Mouse (Mus musculus): Measurements from ENCODE around the gene 1700080E11Rik. TPM values are rescaled to one million over a fixed set of nuclear protein-coding genes. Genes with fewer than 3 reads are reported as not detected.
"Not testable (repeated sequence)": the region's sequence is repeated elsewhere in the genome, so short reads cannot be mapped to it uniquely, and the experiment has no call there.

Gene 1700080E11Rik
- polyA plus RNA-seq, 1 experiment: not detected

DNA sequence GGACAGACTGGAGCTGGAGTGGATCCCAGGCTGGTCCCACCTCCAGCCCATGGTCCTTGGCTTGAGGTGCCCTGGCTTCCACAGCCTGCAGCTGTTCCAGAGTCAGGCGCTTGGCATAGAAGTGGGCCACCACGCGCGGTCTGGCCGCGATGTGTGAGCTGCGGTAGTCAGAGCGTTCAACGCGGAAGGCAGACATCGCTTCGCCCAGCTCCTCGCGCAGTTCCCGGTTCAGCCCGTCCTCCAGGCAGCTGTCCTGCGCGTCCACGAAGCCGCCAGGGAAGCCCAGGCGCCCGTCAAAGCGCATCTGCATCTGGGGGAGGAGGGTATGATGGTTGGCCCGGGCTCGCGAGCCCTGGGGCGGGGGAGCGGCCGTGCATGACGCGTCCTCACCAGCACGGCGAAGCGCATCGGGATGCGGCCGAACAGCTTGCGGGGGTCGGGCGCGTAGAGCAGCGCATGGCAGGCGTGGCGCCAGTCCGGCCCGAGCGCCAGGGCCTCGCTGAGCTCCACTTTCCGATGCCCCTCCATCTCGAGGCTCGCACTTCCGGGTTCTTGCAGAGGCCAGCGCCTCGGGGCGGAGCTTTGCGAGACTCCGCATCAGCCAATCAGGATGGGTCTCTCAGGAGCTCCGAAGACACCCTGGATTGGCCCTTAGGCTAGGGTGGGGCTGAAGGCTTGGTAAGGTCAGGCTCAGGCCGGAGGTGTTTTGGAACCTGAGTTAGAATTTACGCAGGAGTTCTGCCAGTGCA is 13.5 kb downstream of the 1700080E11Rik start, which contains the start of gene Nudt16:
Nudt16 (minus strand) TSS at position 572 of the 749 bp plus-strand sequence.
- TF ChIP-seq CTCF (conservative IDR thresholded peaks at IDR 0.05; ENCODE audit: insufficient read depth, insufficient read length, low read depth, low read length): no peak
- TF ChIP-seq POLR2A (IDR thresholded peaks at IDR 0.05; ENCODE audit: low read depth, low read length): peak; percentile 32
- Histone ChIP-seq H3K4me1 (ENCODE audit: control insufficient read depth, insufficient read depth, low read length) (no peaks in the 10 kb centered on the region), H3K36me3 (ENCODE audit: control insufficient read depth, insufficient read depth, low read length) (no peaks in the 10 kb centered on the region), H3K27me3 (replicated peaks; ENCODE audit: control insufficient read depth, insufficient read depth, low read length) (no peaks in the 10 kb centered on the region), H3K27ac (ENCODE audit: insufficient read depth, low read depth, low read length) (peak within 1 kb of the TSS; percentile 60), H3K4me3 (ENCODE audit: insufficient read depth, low read depth, low read length) (peak within 1 kb of the TSS; percentile 89)
- WGBS: under 1% methylated on average over 60 of the region's 60 CpGs
- DNase-seq: peak; percentile 96

DNA sequence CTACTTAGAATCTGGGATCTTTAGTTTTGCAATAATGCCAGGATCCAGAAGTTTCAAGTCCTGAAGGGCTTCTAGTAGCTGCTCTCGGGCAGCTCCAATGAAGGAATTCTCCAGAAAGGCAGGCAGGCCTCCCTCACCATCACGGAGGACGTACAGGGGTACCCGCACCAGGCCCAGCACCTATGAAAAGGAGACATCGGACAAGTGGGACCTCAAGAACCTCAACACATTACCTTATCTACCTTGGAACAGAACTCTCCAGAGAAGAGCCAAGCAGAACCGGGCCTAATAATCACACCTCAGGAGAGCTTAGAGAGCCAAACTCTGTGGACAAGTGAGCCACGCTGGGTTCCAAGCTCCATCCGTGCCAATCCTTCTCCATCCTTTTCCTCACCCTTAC is 14.6 kb downstream of the 1700080E11Rik start:
- H3K4me1 ChIP-seq (ENCODE audit: control insufficient read depth, insufficient read depth, low read length): no peaks in the 10 kb centered on the region
- H3K27ac ChIP-seq (ENCODE audit: insufficient read depth, low read depth, low read length): no peak overlapping the region
- WGBS: 97% methylated on average over 8 of the region's 8 CpGs
- no peak overlapping the region for H3K4me3 ChIP-seq (ENCODE audit: insufficient read depth, low read depth, low read length)
- DNase-seq: no peak
- H3K36me3 ChIP-seq (ENCODE audit: control insufficient read depth, insufficient read depth, low read length): no peaks in the 10 kb centered on the region
- H3K27me3 ChIP-seq (replicated peaks; ENCODE audit: control insufficient read depth, insufficient read depth, low read length): no peaks in the 10 kb centered on the region
- TF ChIP-seq POLR2A (IDR thresholded peaks at IDR 0.05; ENCODE audit: low read depth, low read length) (no peak), CTCF (conservative IDR thresholded peaks at IDR 0.05; ENCODE audit: insufficient read depth, insufficient read length, low read depth, low read length) (no peak)

DNA sequence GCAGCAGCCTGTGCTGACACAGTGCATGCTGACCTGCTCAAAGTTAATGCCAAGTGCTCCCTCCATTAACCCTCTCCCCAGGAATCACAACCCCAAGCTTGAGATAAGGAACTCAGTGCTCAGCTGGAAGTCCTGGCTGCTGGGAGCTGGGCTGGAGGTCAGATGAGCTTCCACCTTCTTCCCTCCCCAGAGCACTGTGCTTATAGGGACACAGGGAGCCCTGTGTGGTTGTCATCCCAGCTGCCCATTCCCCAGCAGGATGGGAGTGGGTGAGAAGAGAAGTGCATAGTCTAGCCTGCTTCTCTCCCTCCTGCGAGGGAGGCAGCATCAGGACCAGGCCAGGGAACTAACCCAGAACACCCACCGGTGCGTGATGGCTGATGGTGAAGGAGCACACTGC is 19.7 kb downstream of the 1700080E11Rik start:
- H3K4me3 ChIP-seq (ENCODE audit: insufficient read depth, low read depth, low read length); DNase-seq; H3K4me1 ChIP-seq (ENCODE audit: control insufficient read depth, insufficient read depth, low read length); H3K27ac ChIP-seq (ENCODE audit: insufficient read depth, low read depth, low read length); H3K27me3 ChIP-seq (replicated peaks; ENCODE audit: control insufficient read depth, insufficient read depth, low read length); H3K36me3 ChIP-seq (ENCODE audit: control insufficient read depth, insufficient read depth, low read length): not testable (repeated sequence)
- WGBS: 84% methylated on average over 3 of the region's 3 CpGs

DNA sequence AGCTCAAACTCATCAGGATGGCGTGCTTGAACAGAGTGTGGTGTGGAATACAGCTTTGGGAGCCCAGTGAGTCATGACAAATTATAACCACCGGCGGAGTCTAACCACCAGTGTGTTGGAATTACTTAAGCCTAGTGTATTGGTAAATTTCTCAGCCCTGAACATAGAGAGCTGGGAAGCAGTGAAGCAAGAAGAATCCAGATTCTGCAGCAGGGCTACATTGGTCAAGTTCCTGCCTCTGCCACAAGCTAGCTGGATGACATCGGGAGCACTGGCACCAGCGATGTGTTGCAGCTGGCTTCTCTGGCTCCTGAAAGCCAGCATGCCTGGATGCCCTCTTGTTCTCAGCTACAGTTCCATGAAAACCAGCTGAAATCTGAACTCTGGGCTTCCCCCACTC is 41.0 kb downstream of the 1700080E11Rik start:
- Histone ChIP-seq H3K4me3 (ENCODE audit: insufficient read depth, low read depth, low read length) (no peak overlapping the region), H3K36me3 (ENCODE audit: control insufficient read depth, insufficient read depth, low read length) (no peaks in the 10 kb centered on the region), H3K27ac (ENCODE audit: insufficient read depth, low read depth, low read length) (no peak overlapping the region), H3K4me1 (ENCODE audit: control insufficient read depth, insufficient read depth, low read length) (no peaks in the 10 kb centered on the region), H3K27me3 (replicated peaks; ENCODE audit: control insufficient read depth, insufficient read depth, low read length) (no peaks in the 10 kb centered on the region)
- 38% methylated on average over 5 of the region's 5 CpGs for WGBS
- no peak for DNase-seq
- TF ChIP-seq POLR2A (IDR thresholded peaks at IDR 0.05; ENCODE audit: low read depth, low read length) (no peak), CTCF (conservative IDR thresholded peaks at IDR 0.05; ENCODE audit: insufficient read depth, insufficient read length, low read depth, low read length) (no peak)

- TF ChIP-seq CTCF (conservative IDR thresholded peaks at IDR 0.05; ENCODE audit: insufficient read depth, insufficient read length, low read depth, low read length): no peak
- no peak for TF ChIP-seq POLR2A (IDR thresholded peaks at IDR 0.05; ENCODE audit: low read depth, low read length)
- no peak for DNase-seq
- WGBS: 55% methylated on average over 1 of the region's 1 CpGs
- no peak overlapping the region for H3K27ac ChIP-seq (ENCODE audit: insufficient read depth, low read depth, low read length)
- H3K27me3 ChIP-seq (replicated peaks; ENCODE audit: control insufficient read depth, insufficient read depth, low read length): no peaks in the 10 kb centered on the region
- H3K4me1 ChIP-seq (ENCODE audit: control insufficient read depth, insufficient read depth, low read length): no peaks in the 10 kb centered on the region
- H3K4me3 ChIP-seq (ENCODE audit: insufficient read depth, low read depth, low read length): no peak overlapping the region
- no peaks in the 10 kb centered on the region for H3K36me3 ChIP-seq (ENCODE audit: control insufficient read depth, insufficient read depth, low read length)
These were observed 43.0 kb downstream of the 1700080E11Rik start for GRCm38 (mm10) chr9:105101911-105102310.

GRCm38 (mm10) chr9:105100807-105101570 is 43.9 kb downstream of the 1700080E11Rik start:
- Histone ChIP-seq H3K4me3 (ENCODE audit: insufficient read depth, low read depth, low read length) (no peak overlapping the region), H3K4me1 (ENCODE audit: control insufficient read depth, insufficient read depth, low read length) (no peaks in the 10 kb centered on the region), H3K27me3 (replicated peaks; ENCODE audit: control insufficient read depth, insufficient read depth, low read length) (no peaks in the 10 kb centered on the region), H3K27ac (ENCODE audit: insufficient read depth, low read depth, low read length) (no peak overlapping the region), H3K36me3 (ENCODE audit: control insufficient read depth, insufficient read depth, low read length) (no peaks in the 10 kb centered on the region)
- WGBS: 29% methylated on average over 15 of the region's 15 CpGs
- TF ChIP-seq CTCF (conservative IDR thresholded peaks at IDR 0.05; ENCODE audit: insufficient read depth, insufficient read length, low read depth, low read length) (no peak), POLR2A (IDR thresholded peaks at IDR 0.05; ENCODE audit: low read depth, low read length) (no peak)
- DNase-seq: no peak

Other genes starting within 250 kb of the 1700080E11Rik start
- gene Mrpl3, start 91.9 kb downstream of the 1700080E11Rik start, polyA plus RNA-seq (2012; rRNA removed): 64.1 and 74.1 TPM in 2 replicates
- 9.1 and 10.0 TPM in 2 replicates for gene Nudt16, start 13.3 kb downstream of the 1700080E11Rik start, polyA plus RNA-seq (2012; rRNA removed)

Data from kidney, adult 2 months (tissue).